Mouse (Mus musculus) E14TG2a.4 (cell line): ENCODE measurements at regions not wholly inside any gene's neighbourhood (a gene's known extent, or its start where the extent isn't known, plus 50 kb on each side); places are given as distances from the start of the nearest gene placed in this dataset.

Experiments used
- CTCF ChIP-seq: conservative IDR thresholded peaks from 2 replicates; pipeline ENCODE4 v1.5.1; 2014; ENCODE audit warnings: low read length
- NANOG ChIP-seq: IDR thresholded peaks from 2 replicates; pipeline ENCODE4 v1.6.1; 2014; ENCODE audit warnings: borderline replicate concordance, low read length, mixed read lengths

- no peak for TF ChIP-seq CTCF
- TF ChIP-seq NANOG = no peak
Observed at GRCm38 (mm10) chrX:72330323-72330722, 55.7 kb upstream of the Gabre start.
